Mouse (Mus musculus): Measurements from ENCODE around the gene Ddx42.

The Ddx42 gene

GRCm38 (mm10) chr11:106271131-106271793 lies 54.5 kb downstream of the Ddx42 start:
- peak; percentile 28 for DNase-seq

GRCm38 (mm10) chr11:106271794-106272643 lies 55.3 kb downstream of the Ddx42 start:
- DNase-seq = no peak

- DNase-seq = peak; percentile 100
Measured at GRCm38 (mm10) chr11:106272644-106273310, 56.1 kb downstream of the Ddx42 start, which contains the start of gene Smarcd2. Gene Smarcd2, minus strand, starts transcription at chr11:106272972.

DNA sequence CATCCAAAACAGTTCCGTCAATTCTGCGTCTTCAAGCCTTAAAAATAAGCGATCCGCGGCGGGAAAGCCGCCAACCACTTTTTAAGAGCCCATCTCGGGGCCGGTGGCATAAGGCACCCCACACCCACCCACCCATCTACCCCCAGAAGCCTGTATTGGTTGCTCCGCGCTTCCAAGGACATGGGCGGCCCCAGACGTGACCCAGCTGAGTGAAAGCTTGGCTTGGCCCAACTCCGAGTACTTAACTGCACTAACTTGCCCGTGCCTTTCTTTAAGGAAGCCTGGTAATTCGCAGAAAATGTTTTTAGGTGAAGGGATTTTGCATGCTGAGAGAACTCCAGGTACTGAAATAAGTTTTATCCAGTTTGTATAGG lies 56.6 kb downstream of the Ddx42 start:
- DNase-seq = no peak

- DNase-seq = no peak
Measured at GRCm38 (mm10) chr11:106273811-106274210, 57.1 kb downstream of the Ddx42 start.

DNA sequence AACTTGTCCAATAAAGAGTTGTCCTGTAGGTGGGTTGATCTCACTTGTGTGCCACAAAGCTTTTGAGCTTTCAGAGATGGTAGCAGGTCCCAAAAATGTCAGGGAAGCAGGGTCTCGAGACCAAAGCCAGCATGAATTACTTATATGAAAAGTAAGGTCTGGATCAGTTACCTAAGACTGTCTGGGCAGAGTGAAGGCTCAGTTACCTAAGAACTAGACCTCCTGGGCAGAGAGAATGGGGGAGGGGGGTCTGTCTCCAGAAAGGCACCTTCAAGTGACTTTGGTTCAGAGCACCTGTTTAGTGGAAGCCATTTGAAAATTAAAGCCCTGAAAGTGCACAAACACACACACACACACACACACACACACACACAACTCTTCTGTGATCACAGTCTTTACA lies 57.6 kb downstream of the Ddx42 start:
- DNase-seq = no peak

DNA sequence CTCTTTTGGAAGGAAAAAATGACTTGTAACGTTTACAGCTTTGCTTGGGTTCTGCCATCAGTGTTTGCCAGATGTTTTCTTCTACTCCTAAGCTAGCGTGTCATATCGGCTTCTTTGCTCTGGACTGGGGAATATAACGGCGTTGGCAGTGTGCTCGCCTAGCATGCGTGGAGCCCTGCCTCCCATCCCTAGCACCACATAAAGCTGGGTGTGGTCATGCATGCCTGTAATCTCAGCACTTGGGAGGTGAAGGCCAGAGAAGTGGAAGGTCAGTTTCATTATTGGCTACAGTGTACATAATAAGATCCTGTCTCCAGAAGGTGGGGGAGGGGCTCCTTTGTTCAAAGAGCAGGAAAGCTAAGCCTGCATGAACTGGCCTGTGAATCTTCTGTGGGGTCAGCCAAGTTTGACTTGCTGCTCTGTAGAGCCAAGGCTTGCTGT lies 58.3 kb downstream of the Ddx42 start:
- DNase-seq = peak; percentile 59

DNA sequence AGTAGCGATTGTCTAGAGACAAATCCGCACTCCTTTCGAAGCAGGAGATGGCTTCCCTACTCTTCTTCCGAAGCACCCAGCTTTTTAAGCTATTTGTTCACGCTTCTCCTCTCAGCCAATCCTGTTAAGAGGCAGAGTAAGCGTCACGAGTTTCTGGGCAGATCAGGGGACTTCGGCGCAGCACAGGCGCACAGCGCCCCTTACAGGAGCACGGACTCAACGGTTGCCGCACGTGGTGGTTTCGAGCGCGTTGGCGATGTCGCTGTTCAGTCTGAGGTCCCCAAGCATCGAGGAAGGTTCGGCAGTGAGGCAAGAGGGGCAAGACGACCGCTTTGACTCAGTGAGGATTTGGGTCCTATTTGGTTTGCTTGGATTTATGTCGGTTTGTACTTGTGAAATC lies 59.7 kb downstream of the Ddx42 start, which contains the start of gene Tcam1:
Gene Tcam1, plus strand, starts transcription at position 219 of the 400 bp plus-strand sequence.
- DNase-seq = peak; percentile 90

DNA sequence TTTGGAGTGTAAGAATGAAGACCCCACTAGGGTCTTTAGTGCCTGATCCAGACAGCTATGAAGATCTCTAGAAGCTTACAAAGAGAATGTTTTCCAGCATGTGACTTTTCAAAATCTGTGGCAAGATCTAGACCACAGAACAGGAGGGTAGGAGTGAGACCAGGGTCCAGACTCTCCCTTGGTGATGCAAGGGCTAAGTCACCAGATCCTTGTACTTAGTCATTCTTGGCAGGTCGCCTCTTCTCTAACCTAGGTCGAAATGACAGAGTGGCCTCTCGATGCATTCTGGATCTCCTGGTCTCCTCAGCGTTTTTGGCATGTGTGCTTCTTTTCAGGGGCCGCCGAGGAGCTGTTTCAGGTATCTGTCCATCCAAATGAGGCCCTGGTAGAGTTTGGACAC lies 65.7 kb downstream of the Ddx42 start:
- no peak for DNase-seq

- DNase-seq = no peak
Measured at GRCm38 (mm10) chr11:106283371-106283770, 66.6 kb downstream of the Ddx42 start.

- no peak for DNase-seq
Measured at GRCm38 (mm10) chr11:106284126-106284525, 67.4 kb downstream of the Ddx42 start.

- no peak for DNase-seq
Measured at GRCm38 (mm10) chr11:106286206-106286605, 69.5 kb downstream of the Ddx42 start.

DNA sequence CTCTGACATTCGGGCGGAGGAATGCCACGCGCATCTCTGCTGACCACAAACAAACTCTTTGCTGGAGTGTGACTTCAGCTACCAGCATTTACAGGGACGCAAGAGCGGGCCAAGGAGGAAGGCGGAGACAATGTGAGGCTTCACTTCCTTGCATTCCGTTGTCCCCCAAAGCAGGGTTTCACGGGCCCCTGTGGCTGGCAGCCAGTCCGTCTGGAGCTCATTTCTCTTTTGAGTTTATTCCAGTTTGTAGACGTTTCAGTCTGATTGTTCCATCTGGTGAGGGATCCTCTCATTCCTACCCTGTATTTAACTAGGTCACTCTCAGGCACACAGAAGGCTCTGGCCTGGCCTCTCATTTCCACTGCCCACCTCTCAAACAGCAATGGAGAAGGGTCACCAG lies 70.3 kb downstream of the Ddx42 start:
- DNase-seq = no peak

DNA sequence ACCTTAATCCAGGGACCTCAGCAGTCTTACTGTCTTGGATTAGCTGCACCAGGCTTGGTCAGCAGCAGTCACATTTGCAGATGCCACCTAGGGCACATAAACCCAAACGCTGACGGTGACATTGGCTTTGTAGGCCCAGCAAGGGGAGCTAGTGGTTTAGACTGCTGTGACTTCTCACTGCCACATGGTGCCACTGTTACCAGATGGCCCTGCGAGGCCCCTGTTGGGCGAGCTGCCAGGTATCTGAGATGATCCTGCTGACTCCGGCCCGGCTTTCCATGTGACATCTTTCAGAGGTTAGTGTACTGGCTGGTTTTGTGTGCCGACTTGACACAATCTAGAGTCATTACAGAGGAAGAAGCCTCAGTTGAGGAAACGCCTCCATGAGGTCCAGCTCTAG lies 72.6 kb downstream of the Ddx42 start:
- peak; percentile 52 for DNase-seq

GRCm38 (mm10) chr11:106290376-106290775 lies 73.7 kb downstream of the Ddx42 start:
- DNase-seq = no peak

DNA sequence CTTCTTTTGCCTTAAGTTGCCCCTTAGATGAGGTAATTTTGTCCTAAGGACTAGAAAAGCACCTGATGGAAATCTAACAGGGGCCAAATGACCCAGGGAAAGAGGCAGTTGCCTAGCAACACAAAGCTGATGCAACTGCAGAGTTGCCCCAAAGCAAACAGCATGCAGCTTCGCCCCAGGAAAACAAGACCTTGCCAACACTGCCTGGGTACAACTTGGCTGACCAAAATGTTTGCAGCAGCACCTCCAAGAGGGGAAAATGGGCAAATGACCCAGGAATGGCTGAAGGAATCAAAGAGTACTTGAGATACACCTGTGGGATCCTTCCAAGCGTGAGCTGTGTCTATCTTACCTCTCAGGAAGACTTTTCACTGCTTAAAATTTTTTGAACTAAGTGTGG lies 75.1 kb downstream of the Ddx42 start:
- no peak for DNase-seq
